Mouse (Mus musculus) ES-Bruce4 (cell line): ENCODE measurements around the gene Gm9821. TPM values are rescaled to one million over a fixed set of nuclear protein-coding genes. Genes with fewer than 3 reads are reported as not detected.

Source experiments
- H3K27ac ChIP-seq: 2 replicates; pipeline ENCODE4 v1.5.1; 2012; ENCODE audit warnings: low read length, inconsistent platforms; ENCODE audit not compliant: insufficient read depth
- H3K27me3 ChIP-seq: 2 replicates; pipeline ENCODE4 v1.6.1; 2012; ENCODE audit warnings: mild to moderate bottlenecking, low read length, inconsistent platforms; ENCODE audit not compliant: control insufficient read depth, poor library complexity, insufficient read depth, severe bottlenecking
- H3K36me3 ChIP-seq: 2 replicates; pipeline ENCODE4 v1.6.1; 2012; ENCODE audit warnings: inconsistent platforms, mild to moderate bottlenecking, low read length, moderate library complexity; ENCODE audit not compliant: control insufficient read depth, poor library complexity, insufficient read depth, severe bottlenecking
- H3K4me1 ChIP-seq: one replicate; pipeline ENCODE4 v1.8.1; 2011; ENCODE audit warnings: low read length; ENCODE audit not compliant: control insufficient read depth, insufficient read depth
- H3K4me3 ChIP-seq: 2 replicates; pipeline ENCODE4 v1.5.1; 2011; ENCODE audit warnings: low read depth, mild to moderate bottlenecking, low read length
- H3K9ac ChIP-seq: 2 replicates; pipeline ENCODE4 v1.6.1; 2012; ENCODE audit warnings: low read depth, mild to moderate bottlenecking, inconsistent platforms; ENCODE audit not compliant: poor library complexity, severe bottlenecking
- H3K9me3 ChIP-seq: replicated peaks from 2 replicates; pipeline ENCODE4 v1.6.1; 2012; ENCODE audit warnings: mild to moderate bottlenecking, low read length, inconsistent platforms; ENCODE audit not compliant: control insufficient read depth, poor library complexity, insufficient read depth, severe bottlenecking
- CTCF ChIP-seq: IDR thresholded peaks from one replicate; pipeline ENCODE4 v1.8.1; 2011; ENCODE audit warnings: low read depth, low read length
- EP300 ChIP-seq: IDR thresholded peaks from 2 replicates; pipeline ENCODE4 v1.6.1; 2011; ENCODE audit warnings: low read depth, low read length; ENCODE audit not compliant: insufficient read depth
- POLR2A ChIP-seq: IDR thresholded peaks from one replicate; pipeline ENCODE4 v1.8.1; 2011; ENCODE audit warnings: low read length; ENCODE audit not compliant: insufficient read depth
- polyA plus RNA-seq: library from polyadenylated mRNA; stranded (reverse); fragments of >200 nt; gene quantifications from 2 replicates; pipeline ENCODE4 v1.2.4, GENCODE M21; 2011; ENCODE audit warnings: low read depth; ENCODE audit not compliant: missing spikeins, insufficient read depth, insufficient read length

The Gm9821 gene
- polyA plus RNA-seq, 1 experiment = not detected

- Histone ChIP-seq H3K27ac (peak within 1 kb of the TSS; percentile 75), H3K9ac (peak within 1 kb of the TSS; percentile 46), H3K4me3 (peak within 1 kb of the TSS; percentile 86), H3K9me3 (no peaks in the 10 kb centered on the region), H3K36me3 (0 out of 2 replicates have a peak, but pooled peaks cover 3% of the 10 kb centered on the region), H3K4me1 (peaks cover 10% of the 10 kb centered on the region), H3K27me3 (no peaks in the 10 kb centered on the region)
- TF ChIP-seq CTCF (no peak), EP300 (peak; percentile 86)
These were observed 13.3 kb upstream of the Gm9821 start, which contains the start of gene Mdk for GRCm38 (mm10) chr2:91932160-91932711. Mdk (minus strand) TSS chr2:91932297.

DNA sequence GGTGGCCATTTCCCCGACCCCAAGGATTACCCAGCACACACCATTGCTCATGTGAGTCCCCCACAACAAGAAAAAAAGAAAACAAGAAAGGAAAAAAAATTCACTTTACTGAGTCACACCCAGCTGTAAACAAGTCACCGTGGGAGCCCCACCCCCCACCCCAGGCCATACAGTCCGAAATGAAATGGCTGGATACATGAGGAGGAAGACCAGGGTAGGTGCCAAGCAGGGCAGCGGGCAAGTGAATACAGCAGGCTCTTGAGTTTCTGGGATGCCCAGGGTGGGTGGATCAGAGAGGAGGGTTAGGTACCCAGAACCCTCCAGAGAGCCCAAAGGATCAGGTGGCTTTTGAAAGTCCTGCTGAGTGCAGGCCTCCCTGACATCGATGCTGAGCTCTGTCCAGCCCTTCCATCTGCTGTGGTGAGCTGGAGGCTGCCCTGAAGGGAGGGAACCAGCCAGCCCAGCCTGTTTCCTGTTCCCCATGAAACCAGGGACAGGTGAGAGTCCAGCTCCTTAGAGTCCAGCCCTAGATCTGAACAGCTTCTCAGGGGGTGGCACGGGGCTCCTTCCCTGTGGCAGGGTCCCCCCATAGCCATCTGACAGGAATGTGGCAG, 12.7 kb upstream of the Gm9821 start:
- TF ChIP-seq CTCF (no peak), EP300 (no peak), POLR2A (no peak)
- H3K4me3 ChIP-seq = peak overlapping the region; percentile 7; the same call in 1 of the 2 replicates
- peaks cover 10% of the 10 kb centered on the region for H3K4me1 ChIP-seq
- H3K9ac ChIP-seq = no peak overlapping the region
- no peaks in the 10 kb centered on the region for H3K27me3 ChIP-seq
- H3K36me3 ChIP-seq = 0 out of 2 replicates have a peak, but pooled peaks cover 3% of the 10 kb centered on the region
- H3K9me3 ChIP-seq = no peaks in the 10 kb centered on the region
- H3K27ac ChIP-seq = peak overlapping the region; percentile 59

- Histone ChIP-seq H3K9ac (no peak overlapping the region), H3K27me3 (no peaks in the 10 kb centered on the region), H3K36me3 (0 out of 2 replicates have a peak, but pooled peaks cover 3% of the 10 kb centered on the region), H3K4me3 (0 out of 2 replicates have a peak overlapping the region, but pooled peaks have one; percentile 7), H3K27ac (peak overlapping the region; percentile 59), H3K4me1 (peaks cover 10% of the 10 kb centered on the region), H3K9me3 (no peaks in the 10 kb centered on the region)
- TF ChIP-seq POLR2A = no peak
- peak; percentile 39; the same call in 1 of the 2 replicates for TF ChIP-seq EP300
- TF ChIP-seq CTCF = no peak
These were observed 12.0 kb upstream of the Gm9821 start for GRCm38 (mm10) chr2:91933471-91933870.

DNA sequence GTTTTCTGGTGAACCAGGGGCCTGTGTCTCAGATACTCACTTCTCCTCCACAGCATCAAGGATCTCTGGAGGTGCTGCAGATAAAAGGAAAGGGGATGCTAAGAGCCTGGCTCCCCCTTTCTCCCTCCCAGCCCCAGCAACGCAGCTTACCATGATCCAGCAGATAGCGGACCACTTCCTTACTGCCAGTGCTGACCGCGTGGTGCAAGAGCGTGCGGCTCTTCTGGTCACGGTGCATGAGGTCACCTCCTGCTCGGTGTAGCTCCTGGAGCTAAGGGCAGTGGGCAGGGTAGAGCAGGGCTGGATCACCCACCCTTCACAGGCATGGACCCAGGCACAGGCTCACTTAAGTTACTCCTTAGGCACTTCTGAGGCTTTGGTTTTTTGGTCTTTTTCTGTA, 11.5 kb upstream of the Gm9821 start:
- Histone ChIP-seq H3K27ac (no peak overlapping the region; the same call in 1 of the 2 replicates), H3K27me3 (no peaks in the 10 kb centered on the region), H3K36me3 (0 out of 2 replicates have a peak, but pooled peaks cover 3% of the 10 kb centered on the region), H3K9ac (no peak overlapping the region), H3K4me1 (peaks cover 7% of the 10 kb centered on the region), H3K4me3 (no peak overlapping the region), H3K9me3 (no peaks in the 10 kb centered on the region)
- no peak for TF ChIP-seq CTCF
- TF ChIP-seq POLR2A = no peak
- TF ChIP-seq EP300 = no peak

DNA sequence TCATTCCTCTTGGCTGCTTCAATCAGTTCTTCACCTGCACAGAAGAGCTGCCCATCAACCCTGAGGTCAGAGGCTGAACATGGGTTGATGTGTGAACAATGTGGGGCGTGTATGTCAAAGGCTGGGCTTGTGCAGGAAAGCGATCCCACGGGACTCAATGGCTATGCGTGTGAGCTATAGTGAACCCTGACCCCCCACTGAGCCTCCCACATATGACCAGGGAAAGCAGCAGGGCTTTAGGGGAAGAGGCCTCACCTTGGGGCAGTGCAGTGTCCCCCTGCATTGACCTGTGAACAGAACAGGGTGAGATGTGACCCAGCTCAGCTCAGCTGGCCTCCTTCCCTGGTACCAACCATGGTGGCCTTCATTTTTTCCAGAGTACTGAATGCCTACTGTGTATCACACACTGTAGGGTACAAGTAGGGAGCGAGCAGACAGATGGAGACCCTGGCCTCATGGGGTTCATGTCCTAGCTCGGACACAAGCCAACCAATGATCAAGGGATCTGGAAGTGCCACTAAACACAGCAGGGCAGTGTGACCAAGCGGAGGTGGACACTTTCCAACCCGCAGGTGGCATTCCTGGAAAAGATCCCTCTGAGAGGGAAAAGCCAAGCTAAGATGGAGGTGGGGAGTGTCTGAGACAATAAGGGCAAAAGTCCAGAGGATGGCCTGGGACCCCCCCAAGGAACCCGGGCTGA, 10.5 kb upstream of the Gm9821 start:
- TF ChIP-seq POLR2A = no peak
- no peak for TF ChIP-seq CTCF
- no peak for TF ChIP-seq EP300
- H3K9ac ChIP-seq = no peak overlapping the region
- H3K27me3 ChIP-seq = no peaks in the 10 kb centered on the region
- H3K9me3 ChIP-seq = no peaks in the 10 kb centered on the region
- H3K27ac ChIP-seq = no peak overlapping the region
- H3K4me3 ChIP-seq = no peak overlapping the region
- H3K36me3 ChIP-seq = 0 out of 2 replicates have a peak, but pooled peaks cover 3% of the 10 kb centered on the region
- H3K4me1 ChIP-seq = peaks cover 6% of the 10 kb centered on the region
